Mouse (Mus musculus) limb, embryonic 11.5 days (tissue): Measurements from ENCODE around the gene Brms1l. TPM values are rescaled to one million over a fixed set of nuclear protein-coding genes. Genes with fewer than 3 reads are reported as not detected.

ENCODE experiments used
- ATAC-seq: fragments of 200-750 bp; cut with Nextera tagmentation; 2 replicates; pipeline ENCODE4 v1.8.0; 2017; ENCODE audit warnings: low read depth; ENCODE audit not compliant: insufficient number of reproducible peaks, low FRiP score, low TSS enrichment
- DNase-seq: peaks from one replicate; pipeline ENCODE4 v3.0.0-alpha.2; 2015; ENCODE audit warnings: low spot score
- H3K27ac ChIP-seq: fragments of 300-500 bp; sonication (generic); replicated peaks from 2 replicates; pipeline ENCODE4 v1.5.1; 2014; ENCODE audit warnings: low read depth, mild to moderate bottlenecking, low read length
- H3K27me3 ChIP-seq: fragments of 300-500 bp; sonication (generic); 2 replicates; pipeline ENCODE4 v1.6.1; 2014; ENCODE audit warnings: mild to moderate bottlenecking, low read length, mixed read lengths; ENCODE audit not compliant: control insufficient read depth, insufficient read depth
- H3K36me3 ChIP-seq: fragments of 300-500 bp; sonication (generic); 2 replicates; pipeline ENCODE4 v1.6.1; 2014; ENCODE audit warnings: mild to moderate bottlenecking, low read length, moderate library complexity, mixed read lengths; ENCODE audit not compliant: control insufficient read depth, insufficient read depth
- H3K4me1 ChIP-seq: fragments of 300-500 bp; sonication (generic); 2 replicates; pipeline ENCODE4 v1.6.1; 2014; ENCODE audit warnings: low read length, mixed read lengths; ENCODE audit not compliant: control insufficient read depth, insufficient read depth
- H3K4me2 ChIP-seq: fragments of 300-500 bp; sonication (generic); 2 replicates; pipeline ENCODE4 v1.6.1; 2014; ENCODE audit warnings: low read depth, mild to moderate bottlenecking, moderate library complexity; ENCODE audit not compliant: severe bottlenecking
- H3K4me3 ChIP-seq: fragments of 300-500 bp; sonication (generic); 2 replicates; pipeline ENCODE4 v1.5.1; 2014; ENCODE audit warnings: low read depth, low read length
- H3K9ac ChIP-seq: fragments of 300-500 bp; sonication (generic); 2 replicates; pipeline ENCODE4 v1.6.1; 2014; ENCODE audit warnings: mild to moderate bottlenecking, low read length
- H3K9me3 ChIP-seq: fragments of 300-500 bp; sonication (generic); 2 replicates; pipeline ENCODE4 v1.6.1; 2016; ENCODE audit warnings: low read length; ENCODE audit not compliant: control insufficient read depth
- WGBS: fragments of 180-500 bp; shearing (Covaris S2); extraction: QIAGEN DNeasy Blood & Tissue Kit; methylation state at CpG from one replicate; pipeline ENCODE4 v1.1.7; 2014; 5-methylcytosine and 5-hydroxymethylcytosine counted together
- polyA plus RNA-seq: library from polyadenylated mRNA; unstranded; fragments of >200 nt; fragmentation: Nextera tagmentation; extraction: Ambion mirVana; gene quantifications from 2 replicates; pipeline ENCODE4 v1.2.1, GENCODE M21; 2014

Brms1l gene
- polyA plus RNA-seq, 1 experiment from 2014 or later: 39.7 TPM

- Histone ChIP-seq H3K27me3 (no peaks in the 10 kb centered on the region), H3K4me2 (peak overlapping the region; percentile 44), H3K9me3 (no peaks in the 10 kb centered on the region), H3K4me1 (no peaks in the 10 kb centered on the region), H3K4me3 (no peak overlapping the region), H3K36me3 (no peaks in the 10 kb centered on the region), H3K27ac (peak overlapping the region; percentile 71; the same call in 1 of the 2 replicates), H3K9ac (no peak overlapping the region; the same call in 1 of the 2 replicates)
- 0% methylated on average over 6 of the region's 6 CpGs for WGBS
- ATAC-seq (no peak), DNase-seq (no peak)
Measured at GRCm38 (mm10) chr12:55835857-55836198, 296 bp upstream of the Brms1l start.

- 86% methylated on average over 3 of the region's 3 CpGs for WGBS
- H3K27me3 ChIP-seq: no peaks in the 10 kb centered on the region
- H3K9me3 ChIP-seq: no peaks in the 10 kb centered on the region
- H3K9ac ChIP-seq: no peak overlapping the region
- H3K36me3 ChIP-seq: no peaks in the 10 kb centered on the region
- H3K4me2 ChIP-seq: no peak overlapping the region
- no peak for DNase-seq
- no peaks in the 10 kb centered on the region for H3K4me1 ChIP-seq
- no peak for ATAC-seq
- no peak overlapping the region for H3K27ac ChIP-seq
- no peak overlapping the region for H3K4me3 ChIP-seq
Measured at GRCm38 (mm10) chr12:55837495-55837894, 1.4 kb downstream of the Brms1l start.

- Histone ChIP-seq H3K9ac (no peak overlapping the region), H3K4me1 (no peaks in the 10 kb centered on the region), H3K9me3 (no peaks in the 10 kb centered on the region; the same call in 1 of the 2 replicates), H3K4me3 (no peak overlapping the region), H3K27me3 (no peaks in the 10 kb centered on the region), H3K4me2 (no peak overlapping the region), H3K27ac (no peak overlapping the region), H3K36me3 (peaks cover 3% of the 10 kb centered on the region; the same call in 1 of the 2 replicates)
- WGBS: 73% methylated on average over 1 of the region's 1 CpGs
- ATAC-seq (no peak), DNase-seq (peak; percentile 50)
Measured at GRCm38 (mm10) chr12:55846741-55847140, 10.6 kb downstream of the Brms1l start.

- no peak overlapping the region for H3K9ac ChIP-seq
- DNase-seq (no peak), ATAC-seq (no peak)
- H3K27me3 ChIP-seq: no peaks in the 10 kb centered on the region
- 93% methylated on average over 4 of the region's 4 CpGs for WGBS
- no peak overlapping the region for H3K4me3 ChIP-seq
- no peak overlapping the region for H3K27ac ChIP-seq
- H3K36me3 ChIP-seq: peaks cover 3% of the 10 kb centered on the region; the same call in 1 of the 2 replicates
- no peak overlapping the region for H3K4me2 ChIP-seq
- no peaks in the 10 kb centered on the region; the same call in 1 of the 2 replicates for H3K9me3 ChIP-seq
- H3K4me1 ChIP-seq: no peaks in the 10 kb centered on the region
Measured at GRCm38 (mm10) chr12:55847851-55848250, 11.7 kb downstream of the Brms1l start.

- H3K36me3 ChIP-seq: peaks cover 4% of the 10 kb centered on the region; the same call in 1 of the 2 replicates
- no peaks in the 10 kb centered on the region for H3K4me1 ChIP-seq
- no peak overlapping the region for H3K4me2 ChIP-seq
- H3K9me3 ChIP-seq: no peaks in the 10 kb centered on the region; the same call in 1 of the 2 replicates
- DNase-seq (no peak), ATAC-seq (no peak)
- H3K27me3 ChIP-seq: no peaks in the 10 kb centered on the region
- no peak overlapping the region for H3K27ac ChIP-seq
- no peak overlapping the region for H3K4me3 ChIP-seq
- no peak overlapping the region for H3K9ac ChIP-seq
Measured at GRCm38 (mm10) chr12:55850650-55851049, 14.5 kb downstream of the Brms1l start.

GRCm38 (mm10) chr12:55859409-55860349, 23.6 kb downstream of the Brms1l start:
- ATAC-seq (no peak), DNase-seq (no peak)
- no peaks in the 10 kb centered on the region for H3K4me1 ChIP-seq
- no peak overlapping the region for H3K9ac ChIP-seq
- WGBS: 95% methylated on average over 17 of the region's 17 CpGs
- H3K27ac ChIP-seq: no peak overlapping the region
- no peak overlapping the region for H3K4me3 ChIP-seq
- no peaks in the 10 kb centered on the region; the same call in 1 of the 2 replicates for H3K9me3 ChIP-seq
- H3K27me3 ChIP-seq: no peaks in the 10 kb centered on the region
- peaks cover 19% of the 10 kb centered on the region for H3K36me3 ChIP-seq
- no peak overlapping the region for H3K4me2 ChIP-seq

GRCm38 (mm10) chr12:55860631-55861030, 24.5 kb downstream of the Brms1l start:
- H3K27ac ChIP-seq: no peak overlapping the region
- no peak overlapping the region for H3K4me3 ChIP-seq
- no peaks in the 10 kb centered on the region; the same call in 1 of the 2 replicates for H3K9me3 ChIP-seq
- no peak overlapping the region for H3K9ac ChIP-seq
- no peak overlapping the region for H3K4me2 ChIP-seq
- 87% methylated on average over 7 of the region's 7 CpGs for WGBS
- peaks cover 19% of the 10 kb centered on the region for H3K36me3 ChIP-seq
- H3K27me3 ChIP-seq: no peaks in the 10 kb centered on the region
- H3K4me1 ChIP-seq: no peaks in the 10 kb centered on the region
- DNase-seq (no peak), ATAC-seq (no peak)

- no peak for DNase-seq
- H3K4me1 ChIP-seq: no peaks in the 10 kb centered on the region
- H3K4me2 ChIP-seq: no peak overlapping the region
- ATAC-seq: no peak
- no peak overlapping the region for H3K27ac ChIP-seq
- H3K9ac ChIP-seq: no peak overlapping the region
- H3K36me3 ChIP-seq: peaks cover 14% of the 10 kb centered on the region; the same call in 1 of the 2 replicates
- no peak overlapping the region for H3K4me3 ChIP-seq
- 92% methylated on average over 4 of the region's 4 CpGs for whole genome bisulfite sequencing
- no peaks in the 10 kb centered on the region for H3K27me3 ChIP-seq
- no peaks in the 10 kb centered on the region for H3K9me3 ChIP-seq
Measured at GRCm38 (mm10) chr12:55867738-55868137, 31.6 kb downstream of the Brms1l start.
